Mouse (Mus musculus) liver, embryonic 14.5 days (tissue): ENCODE measurements around the gene Gpm6b. TPM values are rescaled to one million over a fixed set of nuclear protein-coding genes. Genes with fewer than 3 reads are reported as not detected.

Source experiments
- ATAC-seq: fragments of 200-750 bp; cut with Nextera tagmentation; 2 replicates; pipeline ENCODE4 v1.8.0; 2017; ENCODE audit warnings: moderate number of reproducible peaks, mild to moderate bottlenecking, moderate library complexity; ENCODE audit not compliant: insufficient read depth
- DNase-seq, 3 experiments: peaks; one replicate each; pipeline ENCODE4 v3.0.0-alpha.2; 2012 to 2013; ENCODE audit warnings: low read depth in 3 of 3, low spot score in 3 of 3
- H3K27ac ChIP-seq: fragments of 300-500 bp; sonication (generic); 2 replicates; pipeline ENCODE4 v1.5.1; 2014; ENCODE audit warnings: moderate library complexity, mild to moderate bottlenecking, control low read depth, inconsistent platforms
- H3K27me3 ChIP-seq: fragments of 300-500 bp; sonication (generic); 2 replicates; pipeline ENCODE4 v1.6.1; 2014; ENCODE audit warnings: mild to moderate bottlenecking, low read length, moderate library complexity; ENCODE audit not compliant: control insufficient read depth, insufficient read depth
- H3K36me3 ChIP-seq: fragments of 300-500 bp; sonication (generic); replicated peaks from 2 replicates; pipeline ENCODE4 v1.6.1; 2014; ENCODE audit warnings: low read depth; ENCODE audit not compliant: control insufficient read depth, insufficient read depth
- H3K4me1 ChIP-seq, 2 experiments: fragments of 200-500 bp in 1 of 2; fragments of 300-500 bp in 1 of 2; sonication (generic) in 1 of 2; replicated peaks; 2 replicates each; pipeline ENCODE4 v1.6.1; 2012 to 2014; ENCODE audit warnings: antibody characterized with exemption in 1 of 2, inconsistent platforms in 1 of 2, low read length in 1 of 2; ENCODE audit not compliant: control insufficient read depth in 2 of 2, insufficient read depth in 2 of 2
- H3K4me2 ChIP-seq: fragments of 300-500 bp; sonication (generic); 2 replicates; pipeline ENCODE4 v1.6.1; 2014; ENCODE audit warnings: low read depth, mild to moderate bottlenecking, control low read depth, moderate library complexity
- H3K4me3 ChIP-seq, 2 experiments: fragments of 200-500 bp in 1 of 2; fragments of 300-500 bp in 1 of 2; sonication (generic) in 1 of 2; 2 replicates each; pipeline ENCODE4 v1.5.1; 2012 to 2014; ENCODE audit warnings: low read depth in 2 of 2, low read length in 2 of 2, mild to moderate bottlenecking in 2 of 2, control low read depth in 1 of 2, inconsistent platforms in 1 of 2, moderate library complexity in 1 of 2; ENCODE audit not compliant: insufficient read depth in 1 of 2
- H3K9ac ChIP-seq: fragments of 300-500 bp; sonication (generic); replicated peaks from 2 replicates; pipeline ENCODE4 v1.6.1; 2014; ENCODE audit warnings: mild to moderate bottlenecking, control low read depth, moderate library complexity
- H3K9me3 ChIP-seq: fragments of 300-500 bp; sonication (generic); 2 replicates; pipeline ENCODE4 v1.6.1; 2016; ENCODE audit warnings: low read length, mixed read lengths; ENCODE audit not compliant: control insufficient read depth
- CTCF ChIP-seq: IDR thresholded peaks from 2 replicates; pipeline ENCODE4 v1.5.1; 2016; ENCODE audit warnings: antibody characterized with exemption, low read depth, control low read depth
- EP300 ChIP-seq: IDR thresholded peaks from 2 replicates; pipeline ENCODE4 v1.6.1; 2016; ENCODE audit warnings: antibody characterized with exemption, low read depth
- WGBS: fragments of 180-500 bp; shearing (Covaris S2); extraction: QIAGEN DNeasy Blood & Tissue Kit; methylation state at CpG from one replicate; pipeline ENCODE4 v1.1.7; 2014; ENCODE audit not compliant: insufficient replicate concordance; 5-methylcytosine and 5-hydroxymethylcytosine counted together
- polyA plus RNA-seq, 2 experiments: library from polyadenylated mRNA; depleted of rRNA in 1 of 2; stranded (reverse) in 1 of 2; unstranded in 1 of 2; fragments of >200 nt; fragmentation: Nextera tagmentation in 1 of 2; extraction: Ambion mirVana in 1 of 2; gene quantifications; 2 replicates each; pipeline versions ENCODE4 v1.2.1 to v1.2.3; 2012 to 2014

Gene Gpm6b
- polyA plus RNA-seq, 2 experiments: 1.1 to 1.5 TPM

GRCm38 (mm10) chrX:166328219-166328901, 89.6 kb downstream of the Gpm6b start:
- H3K36me3 ChIP-seq: no peaks in the 10 kb centered on the region
- H3K4me1 ChIP-seq: no peaks in the 10 kb centered on the region
- H3K27me3 ChIP-seq: no peaks in the 10 kb centered on the region
- DNase-seq (no peak), ATAC-seq (no peak)
- H3K4me2 ChIP-seq: no peak overlapping the region
- no peak overlapping the region for H3K27ac ChIP-seq
- WGBS: 46% methylated on average over 3 of the region's 3 CpGs
- no peak overlapping the region for H3K4me3 ChIP-seq
- no peaks in the 10 kb centered on the region for H3K9me3 ChIP-seq
- TF ChIP-seq CTCF: no peak
- TF ChIP-seq EP300: no peak
- no peak overlapping the region for H3K9ac ChIP-seq

GRCm38 (mm10) chrX:166328904-166329451, 90.3 kb downstream of the Gpm6b start:
- DNase-seq (no peak), ATAC-seq (no peak)
- no peaks in the 10 kb centered on the region for H3K36me3 ChIP-seq
- H3K27ac ChIP-seq: no peak overlapping the region
- H3K27me3 ChIP-seq: no peaks in the 10 kb centered on the region
- no peaks in the 10 kb centered on the region for H3K4me1 ChIP-seq
- no peak overlapping the region for H3K4me2 ChIP-seq
- TF ChIP-seq EP300: no peak
- no peak for TF ChIP-seq CTCF
- no peak overlapping the region for H3K4me3 ChIP-seq
- WGBS: 9% methylated on average over 9 of the region's 9 CpGs
- H3K9me3 ChIP-seq: no peaks in the 10 kb centered on the region
- H3K9ac ChIP-seq: no peak overlapping the region

- Histone ChIP-seq H3K27me3 (no peaks in the 10 kb centered on the region), H3K9ac (no peak overlapping the region), H3K4me1 (no peaks in the 10 kb centered on the region), H3K9me3 (no peaks in the 10 kb centered on the region), H3K4me2 (no peak overlapping the region), H3K27ac (no peak overlapping the region), H3K4me3 (no peak overlapping the region), H3K36me3 (no peaks in the 10 kb centered on the region)
- ATAC-seq: no peak
- TF ChIP-seq CTCF: no peak
- no peak for TF ChIP-seq EP300
- 66% methylated on average over 6 of the region's 6 CpGs for WGBS
- no peak for DNase-seq
Measured at GRCm38 (mm10) chrX:166334516-166335136, 95.9 kb downstream of the Gpm6b start.

GRCm38 (mm10) chrX:166338353-166338752, 99.6 kb downstream of the Gpm6b start:
- H3K9me3 ChIP-seq: no peaks in the 10 kb centered on the region
- ATAC-seq (no peak), DNase-seq (no peak)
- H3K27ac ChIP-seq: no peak overlapping the region
- 76% methylated on average over 5 of the region's 5 CpGs for WGBS
- H3K4me1 ChIP-seq: no peaks in the 10 kb centered on the region
- no peaks in the 10 kb centered on the region for H3K27me3 ChIP-seq
- H3K36me3 ChIP-seq: no peaks in the 10 kb centered on the region
- no peak overlapping the region for H3K4me2 ChIP-seq
- no peak overlapping the region for H3K4me3 ChIP-seq
- no peak overlapping the region for H3K9ac ChIP-seq
- no peak for TF ChIP-seq EP300
- no peak for TF ChIP-seq CTCF

- Histone ChIP-seq H3K27me3 (no peaks in the 10 kb centered on the region), H3K4me1 (no peaks in the 10 kb centered on the region), H3K9ac (no peak overlapping the region), H3K4me3 (no peak overlapping the region), H3K36me3 (no peaks in the 10 kb centered on the region), H3K4me2 (no peak overlapping the region), H3K27ac (no peak overlapping the region), H3K9me3 (no peaks in the 10 kb centered on the region)
- no peak for DNase-seq
- TF ChIP-seq EP300 (no peak), CTCF (no peak)
- 67% methylated on average over 9 of the region's 9 CpGs for WGBS
- ATAC-seq: no peak
Measured at GRCm38 (mm10) chrX:166338784-166339520, 100.2 kb downstream of the Gpm6b start.
